ENCODE assay signal across 16 mouse cellular contexts in the genomic region with DNA sequence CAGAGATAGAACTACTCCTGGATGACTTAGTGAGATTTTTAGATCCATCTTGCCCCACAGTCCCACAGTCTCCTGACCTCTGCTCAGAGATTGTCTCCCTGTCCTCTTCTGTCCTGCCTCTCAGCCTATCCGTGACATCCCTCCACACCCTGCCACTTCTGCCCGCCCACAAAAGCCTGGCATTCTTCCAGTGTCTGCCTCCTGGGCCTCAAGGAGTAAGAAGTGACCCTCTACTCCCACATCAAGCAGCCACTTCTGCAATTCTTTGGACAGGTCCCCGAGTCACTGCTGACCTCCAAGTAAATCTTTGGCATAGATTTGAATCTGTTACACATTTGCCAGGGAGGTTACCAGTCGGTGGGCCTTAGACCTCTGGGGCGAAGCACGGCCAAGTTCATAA. TPM values are rescaled to one million over a fixed set of nuclear protein-coding genes. Genes with fewer than 3 reads are reported as not detected.
A peak's percentile ranks its signal among the peaks of the same experiment; 100 is the strongest.
DNase-seq lines count a peak whose midpoint lies in the region; ATAC-seq lines count a peak whose summit lies in the region.
"Had no signal": no experiment of that assay in that cellular context is flagged by ENCODE, and none has a peak within 500 bp of the region (broad histone marks: within the 10 kb centered on the region; RNA-seq: fewer than 3 reads in every experiment).

No protein-coding gene starts in this region.

- H3K4me1 ChIP-seq in forebrain, embryonic 12.5 days = no peaks in the 10 kb centered on the region
- H3K4me1 ChIP-seq in neural tube, embryonic 15.5 days = no peaks in the 10 kb centered on the region
- H3K4me1 ChIP-seq: neural tube, embryonic 12.5 days had no signal

- H3K9me3 ChIP-seq in forebrain, embryonic 12.5 days = no peaks in the 10 kb centered on the region
- H3K9me3 ChIP-seq in neural tube, embryonic 15.5 days (replicated peaks) = no peaks in the 10 kb centered on the region
- H3K9me3 ChIP-seq: neural tube, embryonic 12.5 days had no signal

- 0 out of 2 replicates have a peak, but pooled peaks have one; percentile 38 for ATAC-seq in erythroblast, adult 5-6 weeks (replicated peaks; ENCODE audit: low FRiP score, poor library complexity, severe bottlenecking)
- no peak for ATAC-seq in megakaryocyte-erythroid progenitor cell, adult 5-6 weeks (replicated peaks; ENCODE audit: low FRiP score, low TSS enrichment, poor library complexity, severe bottlenecking)
- ATAC-seq in forebrain, embryonic 12.5 days (ENCODE audit: low FRiP score) = no peak
- no peak for ATAC-seq in neural tube, embryonic 15.5 days (ENCODE audit: low FRiP score)

- no peak overlapping the region for H3K9ac ChIP-seq in forebrain, embryonic 12.5 days
- no peak overlapping the region for H3K9ac ChIP-seq in neural tube, embryonic 15.5 days (replicated peaks)
- H3K9ac ChIP-seq: liver, embryonic 14.5 days; neural tube, embryonic 12.5 days had no signal

- no peaks in the 10 kb centered on the region for H3K27me3 ChIP-seq in forebrain, embryonic 12.5 days
- no peaks in the 10 kb centered on the region for H3K27me3 ChIP-seq in neural tube, embryonic 15.5 days (replicated peaks)
- H3K27me3 ChIP-seq: neural tube, embryonic 12.5 days had no signal

- no peak overlapping the region for H3K27ac ChIP-seq in forebrain, embryonic 12.5 days
- H3K27ac ChIP-seq in neural tube, embryonic 15.5 days (replicated peaks) = no peak overlapping the region
- H3K27ac ChIP-seq: liver, embryonic 14.5 days; neural tube, embryonic 12.5 days had no signal

- H3K4me2 ChIP-seq in forebrain, embryonic 12.5 days = no peak overlapping the region
- H3K4me2 ChIP-seq in neural tube, embryonic 15.5 days = no peak overlapping the region
- H3K4me2 ChIP-seq: heart, embryonic 11.5 days; neural tube, embryonic 12.5 days had no signal

- WGBS in forebrain, embryonic 12.5 days = 89% methylated on average over 6 of the region's 6 CpGs
- 88% methylated on average over 6 of the region's 6 CpGs for WGBS in neural tube, embryonic 15.5 days

- DNase-seq in adrenal gland, postnatal 10 days = peak; percentile 48
- no peak for DNase-seq in adrenal gland, adult 8-10 months
- DNase-seq in kidney, postnatal 25 days = peak; percentile 90 to 95
- DNase-seq in lung, postnatal 25 days (ENCODE audit: low spot score) = peak; percentile 37
- DNase-seq: cerebellum, adult 11-12 months; midbrain, embryonic 14.5 days; thymus, adult 2 months had no signal

- H3K4me3 ChIP-seq in forebrain, embryonic 12.5 days (replicated peaks) = no peak overlapping the region
- H3K4me3 ChIP-seq in neural tube, embryonic 15.5 days (replicated peaks) = no peak overlapping the region
- H3K4me3 ChIP-seq: erythroblast, embryonic 14.5 days; neural tube, embryonic 12.5 days had no signal

- H3K36me3 ChIP-seq in forebrain, embryonic 12.5 days (replicated peaks) = no peaks in the 10 kb centered on the region
- no peaks in the 10 kb centered on the region for H3K36me3 ChIP-seq in neural tube, embryonic 15.5 days
- H3K36me3 ChIP-seq: neural tube, embryonic 12.5 days had no signal

RNA-seq across cellular contexts. Expression of a gene that starts 2.2 kb away (rescaled TPM):
- total RNA-seq in adrenal gland, postnatal 10 days (2021) = 1 to 10 TPM in 1 of 2 experiments, under 1 TPM in 1; 0.75 to 1.3 TPM
- total RNA-seq in adrenal gland, adult 8-10 months (2022) = 1 to 10 TPM in 2 of 4 experiments, under 1 TPM in 2; 0.58 to 3.5 (median 1.5) TPM
- not detected in 2 replicates for total RNA-seq in erythroblast, adult 5-6 weeks (2015; ENCODE audit: low replicate concordance)
- total RNA-seq in erythroblast, adult 5-6 weeks (2017; ENCODE audit: low replicate concordance) = 0.42 TPM in 1 of 2 replicates, not detected in the other
- total RNA-seq in megakaryocyte-erythroid progenitor cell, adult 5-6 weeks (2014; fragmentation: Nextera tagmentation) = not detected in 2 replicates
- not detected in 2 replicates for total RNA-seq in megakaryocyte-erythroid progenitor cell, adult 5-6 weeks (2017)
- polyA plus RNA-seq in forebrain, embryonic 12.5 days (2016; fragmentation: Nextera tagmentation; extraction: Ambion mirVana) = 0.14 TPM in 2 replicates
- polyA plus RNA-seq in neural tube, embryonic 15.5 days (2015; fragmentation: Nextera tagmentation; extraction: Ambion mirVana) = not detected in 2 replicates
- polyA plus RNA-seq: erythroblast, embryonic 14.5 days; heart, embryonic 11.5 days; hindbrain, embryonic 11.5 days; midbrain, embryonic 14.5 days; neural tube, embryonic 12.5 days had no signal

RNA-seq across cellular contexts. Expression of a gene that starts 8.8 kb away (rescaled TPM):
- 10 to 100 TPM; 24.6 to 39.9 TPM for total RNA-seq in adrenal gland, postnatal 10 days (2021)
- total RNA-seq in adrenal gland, adult 8-10 months (2022) = 10 to 100 TPM in 2 of 4 experiments, 1 to 10 TPM in 2; 2.8 to 17.4 (median 9.1) TPM
- 0.63 TPM in 1 of 2 replicates, not detected in the other for total RNA-seq in erythroblast, adult 5-6 weeks (2015; ENCODE audit: low replicate concordance)
- not detected in 2 replicates for total RNA-seq in erythroblast, adult 5-6 weeks (2017; ENCODE audit: low replicate concordance)
- not detected in 2 replicates for total RNA-seq in megakaryocyte-erythroid progenitor cell, adult 5-6 weeks (2014; fragmentation: Nextera tagmentation)
- total RNA-seq in megakaryocyte-erythroid progenitor cell, adult 5-6 weeks (2017) = not detected in 2 replicates
- polyA plus RNA-seq in forebrain, embryonic 12.5 days (2016; fragmentation: Nextera tagmentation; extraction: Ambion mirVana) = 1.1 and 1.5 TPM in 2 replicates
- 1.7 and 1.8 TPM in 2 replicates for polyA plus RNA-seq in neural tube, embryonic 15.5 days (2015; fragmentation: Nextera tagmentation; extraction: Ambion mirVana)
- polyA plus RNA-seq: erythroblast, embryonic 14.5 days had no signal

RNA-seq across cellular contexts. Expression of a gene that starts 18.5 kb away (rescaled TPM):
- total RNA-seq in adrenal gland, postnatal 10 days (2021) = 1 to 10 TPM; 2.2 to 5.9 TPM
- total RNA-seq in adrenal gland, adult 8-10 months (2022) = 1 to 10 TPM in 1 of 4 experiments, under 1 TPM in 2, not detected in 1; 0.27 to 1.3 (median 0.42) TPM
- total RNA-seq in erythroblast, adult 5-6 weeks (2015; ENCODE audit: low replicate concordance) = not detected in 2 replicates
- not detected in 2 replicates for total RNA-seq in erythroblast, adult 5-6 weeks (2017; ENCODE audit: low replicate concordance)
- not detected in 2 replicates for total RNA-seq in megakaryocyte-erythroid progenitor cell, adult 5-6 weeks (2014; fragmentation: Nextera tagmentation)
- not detected in 2 replicates for total RNA-seq in megakaryocyte-erythroid progenitor cell, adult 5-6 weeks (2017)
- 0.28 and 0.49 TPM in 2 replicates for polyA plus RNA-seq in forebrain, embryonic 12.5 days (2016; fragmentation: Nextera tagmentation; extraction: Ambion mirVana)
- polyA plus RNA-seq in neural tube, embryonic 15.5 days (2015; fragmentation: Nextera tagmentation; extraction: Ambion mirVana) = 1.1 and 1.3 TPM in 2 replicates
- polyA plus RNA-seq: erythroblast, embryonic 14.5 days; heart, embryonic 11.5 days; hindbrain, embryonic 11.5 days had no signal

RNA-seq across cellular contexts. Expression of a gene that starts 31.9 kb away (rescaled TPM):
- 1 to 10 TPM; 6.5 to 9.7 TPM for total RNA-seq in adrenal gland, postnatal 10 days (2021)
- 10 to 100 TPM in 3 of 4 experiments, 1 to 10 TPM in 1; 9.1 to 25.1 (median 19.8) TPM for total RNA-seq in adrenal gland, adult 8-10 months (2022)
- total RNA-seq in erythroblast, adult 5-6 weeks (2015; ENCODE audit: low replicate concordance) = not detected in 2 replicates
- total RNA-seq in erythroblast, adult 5-6 weeks (2017; ENCODE audit: low replicate concordance) = not detected in 2 replicates
- total RNA-seq in megakaryocyte-erythroid progenitor cell, adult 5-6 weeks (2014; fragmentation: Nextera tagmentation) = 2.1 TPM in 1 of 2 replicates, not detected in the other
- 0.53 and 0.85 TPM in 2 replicates for total RNA-seq in megakaryocyte-erythroid progenitor cell, adult 5-6 weeks (2017)
- 73.4 and 75.1 TPM in 2 replicates for polyA plus RNA-seq in forebrain, embryonic 12.5 days (2016; fragmentation: Nextera tagmentation; extraction: Ambion mirVana)
- polyA plus RNA-seq in neural tube, embryonic 15.5 days (2015; fragmentation: Nextera tagmentation; extraction: Ambion mirVana) = 99.6 and 116 TPM in 2 replicates

RNA-seq across cellular contexts. Expression of a gene that starts 36.0 kb away (rescaled TPM):
- total RNA-seq in adrenal gland, postnatal 10 days (2021) = 10 to 100 TPM; 37.0 to 41.3 TPM
- total RNA-seq in adrenal gland, adult 8-10 months (2022) = 10 to 100 TPM; 78.8 to 81.8 (median 80.4) TPM
- 4.0 TPM in 2 replicates for total RNA-seq in erythroblast, adult 5-6 weeks (2015; ENCODE audit: low replicate concordance)
- 3.4 and 6.6 TPM in 2 replicates for total RNA-seq in erythroblast, adult 5-6 weeks (2017; ENCODE audit: low replicate concordance)
- total RNA-seq in megakaryocyte-erythroid progenitor cell, adult 5-6 weeks (2014; fragmentation: Nextera tagmentation) = 8.9 and 13.5 TPM in 2 replicates
- total RNA-seq in megakaryocyte-erythroid progenitor cell, adult 5-6 weeks (2017) = 4.6 and 5.2 TPM in 2 replicates
- 31.0 and 32.0 TPM in 2 replicates for polyA plus RNA-seq in forebrain, embryonic 12.5 days (2016; fragmentation: Nextera tagmentation; extraction: Ambion mirVana)
- polyA plus RNA-seq in neural tube, embryonic 15.5 days (2015; fragmentation: Nextera tagmentation; extraction: Ambion mirVana) = 31.0 and 33.5 TPM in 2 replicates
